Mouse (Mus musculus): ENCODE results near the gene Ppy. TPM values are rescaled to one million over a fixed set of nuclear protein-coding genes. Genes with fewer than 3 reads are reported as not detected.

Ppy gene
- not detected in 2 replicates for polyA plus RNA-seq (2014; fragmentation: Nextera tagmentation; extraction: Ambion mirVana)

DNA sequence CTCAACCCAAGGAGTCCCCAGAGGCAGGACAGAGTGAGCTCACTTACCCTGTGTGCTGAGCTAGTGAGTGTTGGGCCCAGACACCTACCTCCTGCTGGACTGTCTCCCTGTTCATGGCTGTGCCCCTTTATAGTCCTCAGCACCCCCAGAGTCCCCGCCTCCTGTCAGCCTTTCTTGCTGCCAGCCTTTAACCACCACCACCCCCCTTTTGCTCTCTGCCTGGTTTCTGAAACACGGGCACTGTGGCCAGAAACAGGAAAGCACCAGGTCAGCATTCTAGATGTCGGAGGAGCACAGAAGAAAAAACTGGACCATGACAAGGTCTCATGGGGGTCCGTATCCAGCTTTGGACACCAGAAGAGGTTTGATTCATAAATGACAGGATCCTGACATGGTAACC, at the start of gene Ppy:
TSS of gene Ppy (minus strand) at position 101 of the 400 bp plus-strand sequence.
- peaks cover 7% of the 10 kb centered on the region for H3K4me1 ChIP-seq (ENCODE audit: control insufficient read depth, insufficient read depth, low read length)
- no peaks in the 10 kb centered on the region for H3K36me3 ChIP-seq (ENCODE audit: control insufficient read depth, insufficient read depth, low read length)
- H3K27ac ChIP-seq (ENCODE audit: low read depth, low read length), result no peak within 1 kb of the TSS
- ATAC-seq (replicated peaks; ENCODE audit: insufficient number of reproducible peaks, low FRiP score, low TSS enrichment), result no peak
- no peaks in the 10 kb centered on the region for H3K9me3 ChIP-seq (replicated peaks; ENCODE audit: control insufficient read depth, low read length)
- 79% methylated on average over 4 of the region's 4 CpGs for WGBS (ENCODE audit: insufficient replicate concordance)
- no peak within 1 kb of the TSS for H3K9ac ChIP-seq (ENCODE audit: low read depth, low read length)
- H3K4me3 ChIP-seq (ENCODE audit: low read depth, low read length), result no peak within 1 kb of the TSS
- H3K4me2 ChIP-seq, result no peak within 1 kb of the TSS
- H3K27me3 ChIP-seq (ENCODE audit: control insufficient read depth, insufficient read depth, low read length), result peaks cover 32% of the 10 kb centered on the region

DNA sequence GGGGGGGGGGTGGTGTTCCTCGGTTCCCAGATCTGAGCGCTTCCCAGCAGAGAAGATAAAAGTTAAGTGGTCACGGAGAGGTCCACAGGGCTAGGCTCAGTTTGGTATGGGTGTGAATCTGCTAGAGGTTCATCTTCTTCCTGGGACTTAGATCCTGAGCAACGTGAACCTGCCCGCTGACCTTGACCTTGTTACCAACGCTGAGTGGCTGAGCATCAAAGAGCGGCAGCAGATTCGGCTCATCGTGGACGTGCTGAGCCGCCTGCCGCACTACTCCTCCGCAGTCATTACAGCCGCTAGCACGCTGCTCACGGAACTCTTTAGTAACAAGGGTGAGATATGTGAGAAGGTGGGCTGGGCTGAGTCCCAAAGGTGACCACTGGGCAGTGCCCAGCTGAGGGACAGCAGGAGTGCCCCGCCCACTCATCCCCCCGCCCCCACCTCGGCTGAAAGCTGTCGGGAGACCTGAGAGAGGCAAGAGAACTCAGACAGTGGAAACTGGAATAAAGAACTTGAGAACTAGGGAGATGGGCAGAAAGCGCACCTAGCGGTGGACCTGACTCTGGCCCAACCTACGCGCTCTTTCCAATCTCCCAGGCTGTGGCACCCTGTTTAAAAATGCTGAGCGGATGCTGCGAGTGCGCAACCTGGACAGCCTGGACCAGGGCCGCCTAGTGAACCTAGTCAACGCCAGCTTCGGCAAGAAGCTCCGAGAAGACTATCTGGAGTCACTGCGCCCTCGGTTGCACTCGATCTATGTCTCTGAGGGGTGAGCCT, 46.3 kb upstream of the Ppy start:
- H3K4me3 ChIP-seq (ENCODE audit: low read depth, low read length), result peak overlapping the region; percentile 43
- no peaks in the 10 kb centered on the region for H3K36me3 ChIP-seq (ENCODE audit: control insufficient read depth, insufficient read depth, low read length)
- H3K27ac ChIP-seq (ENCODE audit: low read depth, low read length), result no peak overlapping the region
- H3K4me2 ChIP-seq, result peak overlapping the region; percentile 61
- no peak overlapping the region; the same call in 1 of the 2 replicates for H3K9ac ChIP-seq (ENCODE audit: low read depth, low read length)
- 12% methylated on average over 34 of the region's 34 CpGs for WGBS (ENCODE audit: insufficient replicate concordance)
- peaks cover 22% of the 10 kb centered on the region for H3K4me1 ChIP-seq (ENCODE audit: control insufficient read depth, insufficient read depth, low read length)
- no peak for ATAC-seq (replicated peaks; ENCODE audit: insufficient number of reproducible peaks, low FRiP score, low TSS enrichment)
- peaks cover 64% of the 10 kb centered on the region for H3K27me3 ChIP-seq (ENCODE audit: control insufficient read depth, insufficient read depth, low read length)
- H3K9me3 ChIP-seq (replicated peaks; ENCODE audit: control insufficient read depth, low read length), result no peaks in the 10 kb centered on the region

DNA sequence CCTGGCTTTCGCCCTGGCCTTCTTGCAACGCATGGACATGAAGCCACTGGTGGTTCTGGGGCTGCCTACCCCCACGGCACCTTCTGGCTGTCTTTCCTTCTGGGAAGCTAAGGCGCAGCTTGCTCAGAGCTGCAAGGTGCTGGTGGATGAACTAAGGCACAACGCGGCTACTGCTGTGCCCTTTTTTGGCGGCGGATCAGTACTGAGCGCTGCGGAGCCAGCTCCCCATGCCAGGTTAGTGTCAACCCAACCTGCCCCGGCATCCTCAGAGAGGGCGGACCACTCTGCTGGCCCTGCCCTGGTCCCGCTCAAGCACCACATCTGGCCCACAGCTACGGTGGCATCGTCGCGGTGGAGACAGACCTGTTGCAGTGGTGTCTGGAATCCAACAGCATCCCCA, 45.4 kb upstream of the Ppy start:
- H3K27me3 ChIP-seq (ENCODE audit: control insufficient read depth, insufficient read depth, low read length), result peaks cover 65% of the 10 kb centered on the region
- H3K4me2 ChIP-seq, result peak overlapping the region; percentile 61
- no peak for ATAC-seq (replicated peaks; ENCODE audit: insufficient number of reproducible peaks, low FRiP score, low TSS enrichment)
- H3K27ac ChIP-seq (ENCODE audit: low read depth, low read length), result no peak overlapping the region
- H3K4me3 ChIP-seq (ENCODE audit: low read depth, low read length), result peak overlapping the region; percentile 43
- no peaks in the 10 kb centered on the region for H3K36me3 ChIP-seq (ENCODE audit: control insufficient read depth, insufficient read depth, low read length)
- peaks cover 22% of the 10 kb centered on the region for H3K4me1 ChIP-seq (ENCODE audit: control insufficient read depth, insufficient read depth, low read length)
- H3K9ac ChIP-seq (ENCODE audit: low read depth, low read length), result no peak overlapping the region; the same call in 1 of the 2 replicates
- no peaks in the 10 kb centered on the region for H3K9me3 ChIP-seq (replicated peaks; ENCODE audit: control insufficient read depth, low read length)
- WGBS (ENCODE audit: insufficient replicate concordance), result 11% methylated on average over 17 of the region's 17 CpGs

DNA sequence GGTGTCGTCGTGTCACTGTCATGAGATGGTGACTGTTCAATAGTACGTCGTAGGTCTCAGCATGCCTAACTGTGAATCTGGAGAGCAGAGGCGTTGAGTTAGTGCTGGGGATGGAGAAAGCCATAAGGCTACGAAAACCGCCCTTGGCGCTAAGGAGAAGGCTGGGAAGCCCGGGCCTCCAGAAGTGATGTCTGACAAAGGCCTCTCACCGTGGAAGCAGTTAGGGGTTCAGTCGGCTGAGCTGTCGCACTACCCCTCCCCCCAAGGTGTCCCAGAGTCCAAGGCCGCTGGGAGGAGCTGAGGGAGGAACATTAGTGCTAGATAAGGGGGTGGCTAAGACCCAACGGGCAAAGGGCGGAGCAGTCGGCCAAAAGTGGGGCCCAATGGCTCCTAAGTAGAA, 44.9 kb upstream of the Ppy start:
- Histone ChIP-seq H3K9ac (ENCODE audit: low read depth, low read length) (0 out of 2 replicates have a peak overlapping the region, but pooled peaks have one; percentile 3), H3K4me1 (ENCODE audit: control insufficient read depth, insufficient read depth, low read length) (peaks cover 22% of the 10 kb centered on the region), H3K9me3 (replicated peaks; ENCODE audit: control insufficient read depth, low read length) (no peaks in the 10 kb centered on the region), H3K4me2 (peak overlapping the region; percentile 61), H3K27ac (ENCODE audit: low read depth, low read length) (no peak overlapping the region), H3K36me3 (ENCODE audit: control insufficient read depth, insufficient read depth, low read length) (no peaks in the 10 kb centered on the region), H3K27me3 (ENCODE audit: control insufficient read depth, insufficient read depth, low read length) (peaks cover 65% of the 10 kb centered on the region), H3K4me3 (ENCODE audit: low read depth, low read length) (peak overlapping the region; percentile 43)
- ATAC-seq (replicated peaks; ENCODE audit: insufficient number of reproducible peaks, low FRiP score, low TSS enrichment), result no peak
- 4% methylated on average over 16 of the region's 16 CpGs for WGBS (ENCODE audit: insufficient replicate concordance)

DNA sequence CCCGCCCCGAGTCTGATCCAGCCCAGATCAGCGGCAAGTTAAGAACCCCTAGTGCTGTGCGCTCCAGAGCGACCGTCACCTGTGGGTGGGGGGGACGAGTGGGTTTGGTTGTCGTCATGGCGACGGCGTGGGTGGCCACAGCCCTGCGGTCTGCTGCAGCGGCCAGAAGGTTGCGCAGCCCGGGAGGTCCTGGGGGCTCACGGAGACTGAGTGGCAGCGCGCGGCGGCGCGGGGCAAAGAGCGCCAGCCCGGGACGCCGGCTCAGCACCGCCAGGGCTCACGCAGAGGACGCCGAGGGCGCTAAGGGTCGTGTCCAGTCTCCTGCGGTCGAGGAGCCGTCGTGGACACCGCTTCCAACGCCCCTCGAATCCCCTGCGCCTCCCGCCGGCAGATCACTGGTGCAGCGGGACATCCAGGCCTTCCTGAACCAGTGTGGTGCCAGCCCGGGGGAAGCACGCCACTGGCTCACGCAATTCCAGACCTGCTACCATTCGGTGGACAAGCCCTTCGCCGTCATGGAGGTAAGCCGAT, 44.4 kb upstream of the Ppy start, which contains the start of gene Nags:
TSS of gene Nags (plus strand) at position 43 of the 531 bp plus-strand sequence.
- Histone ChIP-seq H3K9ac (ENCODE audit: low read depth, low read length) (peak within 1 kb of the TSS; percentile 3; the same call in 1 of the 2 replicates), H3K4me3 (ENCODE audit: low read depth, low read length) (peak within 1 kb of the TSS; percentile 43), H3K9me3 (replicated peaks; ENCODE audit: control insufficient read depth, low read length) (no peaks in the 10 kb centered on the region), H3K4me2 (peak within 1 kb of the TSS; percentile 61), H3K36me3 (ENCODE audit: control insufficient read depth, insufficient read depth, low read length) (no peaks in the 10 kb centered on the region), H3K4me1 (ENCODE audit: control insufficient read depth, insufficient read depth, low read length) (peaks cover 22% of the 10 kb centered on the region), H3K27ac (ENCODE audit: low read depth, low read length) (no peak within 1 kb of the TSS), H3K27me3 (ENCODE audit: control insufficient read depth, insufficient read depth, low read length) (peaks cover 65% of the 10 kb centered on the region)
- ATAC-seq (replicated peaks; ENCODE audit: insufficient number of reproducible peaks, low FRiP score, low TSS enrichment), result no peak
- WGBS (ENCODE audit: insufficient replicate concordance), result 2% methylated on average over 50 of the region's 50 CpGs

DNA sequence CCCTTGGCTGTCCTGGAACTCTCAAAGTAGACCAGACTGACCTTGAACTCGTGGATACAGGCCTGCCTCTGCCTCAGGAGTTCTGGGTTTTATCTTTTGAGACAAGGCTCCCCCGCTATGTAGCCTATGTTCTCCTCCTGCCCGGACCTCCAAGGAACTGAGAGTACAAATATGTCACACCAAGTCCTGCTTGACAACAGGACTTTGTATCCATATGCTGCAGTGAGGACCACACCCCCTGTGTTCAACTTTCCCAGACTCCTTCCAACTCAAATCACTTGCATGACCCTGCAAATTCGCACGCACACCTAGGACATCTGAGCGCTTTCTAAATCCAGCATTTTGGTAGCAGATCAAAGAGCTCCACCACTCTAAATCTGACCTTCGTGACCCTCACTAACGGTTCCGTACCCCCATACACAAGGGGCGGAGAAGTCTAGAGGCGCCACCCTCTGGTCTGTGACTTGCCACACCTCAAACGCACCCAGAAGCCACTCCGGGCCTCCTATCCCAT, 43.9 kb upstream of the Ppy start:
- WGBS (ENCODE audit: insufficient replicate concordance), result 22% methylated on average over 13 of the region's 13 CpGs
- peak overlapping the region; percentile 61 for H3K4me2 ChIP-seq
- no peaks in the 10 kb centered on the region for H3K36me3 ChIP-seq (ENCODE audit: control insufficient read depth, insufficient read depth, low read length)
- ATAC-seq (replicated peaks; ENCODE audit: insufficient number of reproducible peaks, low FRiP score, low TSS enrichment), result 0 out of 2 replicates have a peak, but pooled peaks have one; percentile 20
- no peaks in the 10 kb centered on the region for H3K9me3 ChIP-seq (replicated peaks; ENCODE audit: control insufficient read depth, low read length)
- H3K9ac ChIP-seq (ENCODE audit: low read depth, low read length), result no peak overlapping the region
- H3K4me3 ChIP-seq (ENCODE audit: low read depth, low read length), result peak overlapping the region; percentile 43
- peaks cover 22% of the 10 kb centered on the region for H3K4me1 ChIP-seq (ENCODE audit: control insufficient read depth, insufficient read depth, low read length)
- peaks cover 65% of the 10 kb centered on the region for H3K27me3 ChIP-seq (ENCODE audit: control insufficient read depth, insufficient read depth, low read length)
- no peak overlapping the region for H3K27ac ChIP-seq (ENCODE audit: low read depth, low read length)

DNA sequence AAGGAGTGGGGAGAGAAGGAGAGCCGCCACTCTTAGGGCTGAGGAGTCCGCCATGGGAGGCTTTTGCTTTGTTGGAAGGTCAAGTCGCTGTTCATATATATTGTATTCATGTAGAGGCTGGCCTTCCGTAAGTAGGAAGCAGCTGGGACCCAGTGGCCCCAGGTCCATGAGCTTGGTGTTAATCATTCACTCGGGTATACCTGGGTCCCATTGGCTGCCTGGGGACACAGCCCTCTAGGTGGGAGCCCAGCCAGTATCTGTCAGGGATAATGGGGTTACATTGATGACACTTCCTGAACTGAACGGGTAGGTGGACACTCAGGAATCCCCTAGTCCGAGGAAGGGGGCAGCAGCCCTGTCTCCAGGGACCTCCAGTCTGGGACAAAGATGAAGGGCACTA, 41.2 kb upstream of the Ppy start:
- no peaks in the 10 kb centered on the region for H3K36me3 ChIP-seq (ENCODE audit: control insufficient read depth, insufficient read depth, low read length)
- H3K4me3 ChIP-seq (ENCODE audit: low read depth, low read length), result no peak overlapping the region
- H3K9ac ChIP-seq (ENCODE audit: low read depth, low read length), result no peak overlapping the region
- H3K4me2 ChIP-seq, result no peak overlapping the region
- H3K4me1 ChIP-seq (ENCODE audit: control insufficient read depth, insufficient read depth, low read length), result peaks cover 18% of the 10 kb centered on the region
- no peaks in the 10 kb centered on the region for H3K9me3 ChIP-seq (replicated peaks; ENCODE audit: control insufficient read depth, low read length)
- H3K27me3 ChIP-seq (ENCODE audit: control insufficient read depth, insufficient read depth, low read length), result peaks cover 51% of the 10 kb centered on the region
- H3K27ac ChIP-seq (ENCODE audit: low read depth, low read length), result no peak overlapping the region
- 67% methylated on average over 7 of the region's 7 CpGs for WGBS (ENCODE audit: insufficient replicate concordance)
- no peak for ATAC-seq (replicated peaks; ENCODE audit: insufficient number of reproducible peaks, low FRiP score, low TSS enrichment)

DNA sequence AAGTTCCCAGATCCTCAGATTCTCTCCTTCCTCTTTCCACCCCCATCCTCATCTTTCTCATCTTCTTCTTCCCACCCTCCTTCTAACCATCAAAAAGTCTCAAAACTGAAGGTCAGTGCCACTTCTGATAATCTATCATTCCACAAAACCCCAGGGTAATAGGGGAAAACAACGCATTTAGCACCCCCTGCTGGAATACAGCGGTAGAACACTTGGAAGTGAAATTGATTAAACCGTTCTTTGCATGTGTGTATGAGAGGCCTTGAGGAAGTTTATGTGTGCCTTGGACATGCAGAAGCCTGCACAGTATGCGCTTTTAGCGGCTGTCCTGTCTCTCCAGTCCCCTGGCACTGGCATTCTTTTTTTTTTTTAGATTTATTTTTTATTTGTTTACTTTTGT, 39.4 kb upstream of the Ppy start:
- no peak for ATAC-seq (replicated peaks; ENCODE audit: insufficient number of reproducible peaks, low FRiP score, low TSS enrichment)
- Histone ChIP-seq H3K4me2 (no peak overlapping the region), H3K4me3 (ENCODE audit: low read depth, low read length) (no peak overlapping the region), H3K36me3 (ENCODE audit: control insufficient read depth, insufficient read depth, low read length) (no peaks in the 10 kb centered on the region), H3K27me3 (ENCODE audit: control insufficient read depth, insufficient read depth, low read length) (peaks cover 33% of the 10 kb centered on the region), H3K9ac (ENCODE audit: low read depth, low read length) (no peak overlapping the region), H3K9me3 (replicated peaks; ENCODE audit: control insufficient read depth, low read length) (no peaks in the 10 kb centered on the region), H3K27ac (ENCODE audit: low read depth, low read length) (no peak overlapping the region), H3K4me1 (ENCODE audit: control insufficient read depth, insufficient read depth, low read length) (peaks cover 5% of the 10 kb centered on the region; the same call in 1 of the 2 replicates)
- 4% methylated on average over 5 of the region's 5 CpGs for WGBS (ENCODE audit: insufficient replicate concordance)

Data from heart, embryonic 11.5 days (tissue).